Mouse (Mus musculus) liver, postnatal 0 days (tissue): ENCODE measurements at regions not wholly inside any gene's neighbourhood (a gene's known extent, or its start where the extent isn't known, plus 50 kb on each side); places are given as distances from the start of the nearest gene placed in this dataset.

Source experiments
- ATAC-seq: fragments of 200-750 bp; cut with Nextera tagmentation; 2 replicates; pipeline ENCODE4 v1.8.0; 2017; ENCODE audit warnings: mild to moderate bottlenecking, moderate library complexity
- DNase-seq: peaks from one replicate; pipeline ENCODE4 v3.0.0-alpha.2; 2016
- H3K27ac ChIP-seq: fragments of 300-500 bp; sonication (generic); 2 replicates; pipeline ENCODE4 v1.5.1; 2014; ENCODE audit warnings: antibody characterized with exemption, moderate library complexity, mild to moderate bottlenecking, low read depth
- H3K27me3 ChIP-seq: fragments of 300-500 bp; sonication (generic); 2 replicates; pipeline ENCODE4 v1.6.1; 2014; ENCODE audit warnings: low read length, control low read depth, mixed read lengths; ENCODE audit not compliant: insufficient read depth
- H3K36me3 ChIP-seq: fragments of 300-500 bp; sonication (generic); replicated peaks from 2 replicates; pipeline ENCODE4 v1.6.1; 2014; ENCODE audit warnings: mild to moderate bottlenecking, control low read depth, low read length, moderate library complexity, mixed read lengths; ENCODE audit not compliant: insufficient read depth
- H3K4me1 ChIP-seq: fragments of 300-500 bp; sonication (generic); 2 replicates; pipeline ENCODE4 v1.6.1; 2014; ENCODE audit warnings: antibody characterized with exemption, mild to moderate bottlenecking, control low read depth; ENCODE audit not compliant: insufficient read depth
- H3K4me2 ChIP-seq: fragments of 300-500 bp; sonication (generic); 2 replicates; pipeline ENCODE4 v1.6.1; 2014; ENCODE audit warnings: low read depth, mild to moderate bottlenecking, low read length, moderate library complexity, mixed read lengths
- H3K4me3 ChIP-seq: fragments of 300-500 bp; sonication (generic); 2 replicates; pipeline ENCODE4 v1.5.1; 2014; ENCODE audit warnings: low read depth, low read length
- H3K9ac ChIP-seq: fragments of 300-500 bp; sonication (generic); replicated peaks from 2 replicates; pipeline ENCODE4 v1.6.1; 2014; ENCODE audit warnings: mild to moderate bottlenecking, moderate library complexity
- H3K9me3 ChIP-seq: fragments of 300-500 bp; sonication (generic); 2 replicates; pipeline ENCODE4 v1.6.1; 2016; ENCODE audit warnings: mild to moderate bottlenecking, control low read depth, low read length, mixed read lengths
- CTCF ChIP-seq: sonication (generic); IDR thresholded peaks from 2 replicates; pipeline ENCODE4 v1.5.1; 2016; ENCODE audit warnings: antibody characterized with exemption, low read depth
- EP300 ChIP-seq: IDR thresholded peaks from 2 replicates; pipeline ENCODE4 v1.6.1; 2016; ENCODE audit warnings: antibody characterized with exemption, low read depth, mild to moderate bottlenecking
- WGBS: fragments of 180-500 bp; shearing (Covaris S2); extraction: QIAGEN DNeasy Blood & Tissue Kit; methylation state at CpG from one replicate; pipeline ENCODE4 v1.1.7; 2014; ENCODE audit not compliant: insufficient replicate concordance; 5-methylcytosine and 5-hydroxymethylcytosine counted together

DNA sequence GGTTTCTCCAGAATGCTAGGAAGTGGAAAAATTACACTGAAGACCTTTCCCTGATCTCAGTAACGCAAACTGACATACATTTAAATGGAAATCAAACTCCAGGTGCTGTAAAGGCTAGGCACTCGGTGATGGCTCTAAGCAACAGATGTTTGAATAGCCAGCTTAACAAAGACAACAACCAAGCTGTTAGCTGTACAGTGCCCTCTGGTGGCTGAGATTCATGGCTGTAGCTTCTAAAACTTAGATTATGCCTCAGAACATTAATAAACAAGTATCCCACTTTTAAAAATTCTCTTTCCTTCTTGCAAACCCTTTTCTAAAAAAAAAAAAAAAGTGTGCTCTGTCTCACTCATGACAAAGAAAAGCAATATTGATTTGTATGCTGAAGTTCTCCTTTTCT is 621.4 kb downstream of the Slc22a22 start:
- Histone ChIP-seq H3K4me3 (no peak overlapping the region), H3K9ac (no peak overlapping the region), H3K27ac (no peak overlapping the region), H3K27me3 (no peaks in the 10 kb centered on the region), H3K4me2 (no peak overlapping the region), H3K4me1 (no peaks in the 10 kb centered on the region), H3K9me3 (no peaks in the 10 kb centered on the region), H3K36me3 (no peaks in the 10 kb centered on the region)
- ATAC-seq: no peak
- DNase-seq: peak; percentile 35
- TF ChIP-seq EP300 (no peak), CTCF (peak; percentile 68)
- WGBS: 8% methylated on average over 2 of the region's 2 CpGs

GRCm38 (mm10) chr15:56853106-56853505 is 624.3 kb downstream of the Slc22a22 start:
- no peak overlapping the region for H3K9ac ChIP-seq
- DNase-seq (no peak), ATAC-seq (no peak)
- H3K36me3 ChIP-seq: no peaks in the 10 kb centered on the region
- H3K9me3 ChIP-seq: no peaks in the 10 kb centered on the region
- no peaks in the 10 kb centered on the region for H3K27me3 ChIP-seq
- H3K4me3 ChIP-seq: no peak overlapping the region
- TF ChIP-seq CTCF: no peak
- 68% methylated on average over 5 of the region's 5 CpGs for WGBS
- no peak overlapping the region for H3K27ac ChIP-seq
- H3K4me2 ChIP-seq: no peak overlapping the region
- H3K4me1 ChIP-seq: no peaks in the 10 kb centered on the region

GRCm38 (mm10) chr15:56847469-56848128 is 629.8 kb downstream of the Slc22a22 start:
- ATAC-seq (no peak), DNase-seq (no peak)
- H3K27ac ChIP-seq: no peak overlapping the region
- H3K9me3 ChIP-seq: no peaks in the 10 kb centered on the region
- H3K36me3 ChIP-seq: no peaks in the 10 kb centered on the region
- no peaks in the 10 kb centered on the region for H3K4me1 ChIP-seq
- no peak overlapping the region for H3K9ac ChIP-seq
- WGBS: 83% methylated on average over 6 of the region's 6 CpGs
- TF ChIP-seq EP300 (no peak), CTCF (no peak)
- no peaks in the 10 kb centered on the region for H3K27me3 ChIP-seq
- H3K4me3 ChIP-seq: no peak overlapping the region
- H3K4me2 ChIP-seq: no peak overlapping the region

- Histone ChIP-seq H3K27ac (no peak overlapping the region), H3K4me3 (no peak overlapping the region), H3K9ac (no peak overlapping the region), H3K9me3 (no peaks in the 10 kb centered on the region), H3K27me3 (no peaks in the 10 kb centered on the region), H3K36me3 (no peaks in the 10 kb centered on the region), H3K4me2 (no peak overlapping the region), H3K4me1 (no peaks in the 10 kb centered on the region)
- DNase-seq (no peak), ATAC-seq (no peak)
- 24% methylated on average over 1 of the region's 1 CpGs for WGBS
- TF ChIP-seq CTCF: no peak
- no peak for TF ChIP-seq EP300
Measured at GRCm38 (mm10) chr15:56844574-56844973, 632.9 kb downstream of the Slc22a22 start.

DNA sequence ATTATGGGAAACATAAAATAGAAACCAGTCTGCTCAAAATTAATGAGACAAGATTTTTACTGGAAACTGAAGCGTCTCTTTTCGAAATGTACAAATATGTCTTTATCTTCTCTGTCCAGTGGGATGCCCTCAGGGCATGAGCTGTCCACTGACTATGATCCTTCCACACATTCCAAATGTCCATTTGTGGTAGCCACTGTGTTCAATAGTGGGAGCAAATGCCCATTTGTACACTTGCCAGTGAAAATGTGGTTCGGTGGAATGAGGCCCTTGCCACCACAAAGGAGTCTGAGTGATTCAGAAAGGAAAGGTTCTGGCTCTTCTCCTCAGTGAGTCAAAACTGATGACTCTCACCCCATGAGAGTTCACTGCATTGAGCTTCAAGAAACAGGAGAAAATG is 635.9 kb downstream of the Slc22a22 start:
- Histone ChIP-seq H3K27ac (no peak overlapping the region), H3K4me3 (no peak overlapping the region), H3K4me2 (no peak overlapping the region), H3K36me3 (no peaks in the 10 kb centered on the region), H3K27me3 (no peaks in the 10 kb centered on the region), H3K4me1 (no peaks in the 10 kb centered on the region), H3K9ac (no peak overlapping the region), H3K9me3 (no peaks in the 10 kb centered on the region)
- WGBS: 78% methylated on average over 3 of the region's 3 CpGs
- TF ChIP-seq CTCF (no peak), EP300 (no peak)
- ATAC-seq: no peak
- DNase-seq: no peak

- Histone ChIP-seq H3K4me2 (no peak overlapping the region), H3K4me1 (no peaks in the 10 kb centered on the region), H3K9ac (no peak overlapping the region), H3K36me3 (no peaks in the 10 kb centered on the region), H3K27me3 (no peaks in the 10 kb centered on the region), H3K9me3 (no peaks in the 10 kb centered on the region), H3K27ac (no peak overlapping the region), H3K4me3 (no peak overlapping the region)
- no peak for ATAC-seq
- 65% methylated on average over 1 of the region's 1 CpGs for WGBS
- no peak for TF ChIP-seq EP300
- TF ChIP-seq CTCF: no peak
- no peak for DNase-seq
Measured at GRCm38 (mm10) chr15:56837292-56837691, 640.1 kb downstream of the Slc22a22 start.

GRCm38 (mm10) chr15:56834621-56835020 is 642.8 kb downstream of the Slc22a22 start:
- 64% methylated on average over 2 of the region's 2 CpGs for WGBS

More at GRCm38 (mm10) chr15:56834621-56835020, 642.8 kb downstream of the Slc22a22 start:
- Histone ChIP-seq H3K27ac (no peak overlapping the region), H3K4me1 (no peaks in the 10 kb centered on the region), H3K4me3 (no peak overlapping the region), H3K9me3 (no peaks in the 10 kb centered on the region), H3K36me3 (no peaks in the 10 kb centered on the region), H3K4me2 (no peak overlapping the region), H3K9ac (no peak overlapping the region), H3K27me3 (no peaks in the 10 kb centered on the region)
- ATAC-seq (no peak), DNase-seq (no peak)
- TF ChIP-seq EP300 (no peak), CTCF (no peak)
